Mouse (Mus musculus): ENCODE results near the gene Trim7. TPM values are rescaled to one million over a fixed set of nuclear protein-coding genes. Genes with fewer than 3 reads are reported as not detected.

Gene Trim7
- polyA plus RNA-seq, 1 experiment from 2014 or later = 4.8 TPM

DNA sequence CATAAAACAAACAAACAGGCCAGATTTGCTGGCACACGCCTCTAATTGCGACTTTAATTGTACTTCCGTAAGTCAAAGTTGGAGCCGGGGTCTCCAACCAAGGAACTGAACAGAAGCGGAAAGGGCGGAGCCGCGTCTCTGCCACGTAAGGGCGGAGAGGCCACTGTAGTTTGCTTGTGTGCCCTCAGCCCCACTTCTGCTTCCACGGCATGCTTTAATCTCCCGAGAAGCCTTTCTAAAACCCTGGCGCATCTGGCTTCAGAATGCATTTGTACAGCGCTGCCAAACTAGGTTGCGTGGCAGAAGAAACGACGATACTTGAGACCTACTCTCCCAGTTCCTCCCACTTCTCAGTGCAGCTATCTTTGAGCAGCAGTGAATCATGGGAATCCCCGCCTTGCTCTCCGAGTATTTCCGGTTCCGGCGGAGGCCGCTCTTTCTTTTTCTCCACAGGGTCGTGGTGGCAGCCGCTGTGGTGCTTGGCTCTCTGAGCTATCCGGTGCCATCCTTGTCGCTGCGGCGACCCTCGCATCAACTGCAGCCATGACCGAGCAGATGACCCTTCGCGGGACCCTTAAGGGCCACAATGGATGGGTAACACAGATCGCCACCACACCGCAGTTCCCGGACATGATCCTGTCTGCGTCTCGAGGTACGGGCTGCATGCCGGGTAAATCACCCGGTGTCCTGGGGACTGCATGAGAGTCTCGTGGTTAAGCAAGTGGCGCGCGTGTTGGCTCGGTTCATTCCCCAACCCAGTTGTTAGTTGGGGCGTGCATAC is 25.8 kb upstream of the Trim7 start, which contains the start of gene Rack1:
Rack1 (plus strand) TSS at position 412 of the 781 bp plus-strand sequence.
- ATAC-seq (ENCODE audit: low FRiP score, low TSS enrichment) = peak; percentile 90
- H3K9me3 ChIP-seq (ENCODE audit: low read length) = no peaks in the 10 kb centered on the region
- peak within 1 kb of the TSS; percentile 98 for H3K27ac ChIP-seq (ENCODE audit: low read length)
- under 1% methylated on average over 47 of the region's 47 CpGs for WGBS
- no peaks in the 10 kb centered on the region for H3K27me3 ChIP-seq (ENCODE audit: insufficient read depth, low read length)
- peaks cover 39% of the 10 kb centered on the region for H3K36me3 ChIP-seq (ENCODE audit: insufficient read depth, low read length)
- H3K4me2 ChIP-seq (replicated peaks; ENCODE audit: low read depth, low read length) = peak within 1 kb of the TSS; percentile 77
- H3K4me3 ChIP-seq (ENCODE audit: low read length) = peak within 1 kb of the TSS; percentile 97
- H3K4me1 ChIP-seq (ENCODE audit: insufficient read depth, low read length) = peaks cover 24% of the 10 kb centered on the region
- H3K9ac ChIP-seq (replicated peaks; ENCODE audit: low read length) = peak within 1 kb of the TSS; percentile 95

- WGBS = 69% methylated on average over 17 of the region's 17 CpGs
These were observed 23.8 kb upstream of the Trim7 start for GRCm38 (mm10) chr11:48801831-48802772.

GRCm38 (mm10) chr11:48803988-48804387 is 22.0 kb upstream of the Trim7 start:
- Histone ChIP-seq H3K4me2 (replicated peaks; ENCODE audit: low read depth, low read length) (no peak overlapping the region), H3K27me3 (ENCODE audit: insufficient read depth, low read length) (no peaks in the 10 kb centered on the region), H3K36me3 (ENCODE audit: insufficient read depth, low read length) (peaks cover 75% of the 10 kb centered on the region), H3K4me1 (ENCODE audit: insufficient read depth, low read length) (peaks cover 17% of the 10 kb centered on the region), H3K4me3 (ENCODE audit: low read length) (no peak overlapping the region), H3K9me3 (ENCODE audit: low read length) (no peaks in the 10 kb centered on the region), H3K9ac (replicated peaks; ENCODE audit: low read length) (no peak overlapping the region), H3K27ac (ENCODE audit: low read length) (no peak overlapping the region)
- ATAC-seq (ENCODE audit: low FRiP score, low TSS enrichment) = no peak
- 98% methylated on average over 2 of the region's 2 CpGs for WGBS

More at GRCm38 (mm10) chr11:48801831-48802772, 23.8 kb upstream of the Trim7 start:
- ATAC-seq (ENCODE audit: low FRiP score, low TSS enrichment) = no peak
- Histone ChIP-seq H3K27ac (ENCODE audit: low read length) (no peak overlapping the region), H3K4me2 (replicated peaks; ENCODE audit: low read depth, low read length) (peak overlapping the region; percentile 77), H3K4me3 (ENCODE audit: low read length) (peak overlapping the region; percentile 97), H3K36me3 (ENCODE audit: insufficient read depth, low read length) (peaks cover 57% of the 10 kb centered on the region), H3K9me3 (ENCODE audit: low read length) (no peaks in the 10 kb centered on the region), H3K4me1 (ENCODE audit: insufficient read depth, low read length) (peaks cover 24% of the 10 kb centered on the region), H3K9ac (replicated peaks; ENCODE audit: low read length) (peak overlapping the region; percentile 95), H3K27me3 (ENCODE audit: insufficient read depth, low read length) (no peaks in the 10 kb centered on the region)

GRCm38 (mm10) chr11:48804922-48805321 is 21.0 kb upstream of the Trim7 start:
- WGBS = 85% methylated on average over 2 of the region's 2 CpGs
- peaks cover 78% of the 10 kb centered on the region for H3K36me3 ChIP-seq (ENCODE audit: insufficient read depth, low read length)

GRCm38 (mm10) chr11:48806856-48807562 is 18.9 kb upstream of the Trim7 start:
- H3K9me3 ChIP-seq (ENCODE audit: low read length) = no peaks in the 10 kb centered on the region
- H3K36me3 ChIP-seq (ENCODE audit: insufficient read depth, low read length) = peaks cover 86% of the 10 kb centered on the region
- no peaks in the 10 kb centered on the region for H3K27me3 ChIP-seq (ENCODE audit: insufficient read depth, low read length)
- no peak overlapping the region for H3K4me3 ChIP-seq (ENCODE audit: low read length)
- H3K9ac ChIP-seq (replicated peaks; ENCODE audit: low read length) = no peak overlapping the region
- H3K27ac ChIP-seq (ENCODE audit: low read length) = 0 out of 2 replicates have a peak overlapping the region, but pooled peaks have one; percentile 12
- no peak overlapping the region for H3K4me2 ChIP-seq (replicated peaks; ENCODE audit: low read depth, low read length)
- WGBS = 67% methylated on average over 21 of the region's 21 CpGs
- H3K4me1 ChIP-seq (ENCODE audit: insufficient read depth, low read length) = peaks cover 9% of the 10 kb centered on the region
- ATAC-seq (ENCODE audit: low FRiP score, low TSS enrichment) = peak; percentile 44

More at GRCm38 (mm10) chr11:48804922-48805321, 21.0 kb upstream of the Trim7 start:
- no peak overlapping the region for H3K4me3 ChIP-seq (ENCODE audit: low read length)
- no peaks in the 10 kb centered on the region for H3K27me3 ChIP-seq (ENCODE audit: insufficient read depth, low read length)
- peaks cover 16% of the 10 kb centered on the region for H3K4me1 ChIP-seq (ENCODE audit: insufficient read depth, low read length)
- no peak overlapping the region for H3K9ac ChIP-seq (replicated peaks; ENCODE audit: low read length)
- no peak overlapping the region for H3K27ac ChIP-seq (ENCODE audit: low read length)
- H3K4me2 ChIP-seq (replicated peaks; ENCODE audit: low read depth, low read length) = no peak overlapping the region
- no peak for ATAC-seq (ENCODE audit: low FRiP score, low TSS enrichment)
- no peaks in the 10 kb centered on the region for H3K9me3 ChIP-seq (ENCODE audit: low read length)

- H3K27ac ChIP-seq (ENCODE audit: low read length) = no peak overlapping the region; the same call in 1 of the 2 replicates
- no peak overlapping the region for H3K9ac ChIP-seq (replicated peaks; ENCODE audit: low read length)
- H3K4me2 ChIP-seq (replicated peaks; ENCODE audit: low read depth, low read length) = no peak overlapping the region
- peaks cover 86% of the 10 kb centered on the region for H3K36me3 ChIP-seq (ENCODE audit: insufficient read depth, low read length)
- no peak overlapping the region for H3K4me3 ChIP-seq (ENCODE audit: low read length)
- peak; percentile 7; the same call in 1 of the 2 replicates for ATAC-seq (ENCODE audit: low FRiP score, low TSS enrichment)
- H3K4me1 ChIP-seq (ENCODE audit: insufficient read depth, low read length) = peaks cover 1% of the 10 kb centered on the region; the same call in 1 of the 2 replicates
- H3K27me3 ChIP-seq (ENCODE audit: insufficient read depth, low read length) = no peaks in the 10 kb centered on the region
- H3K9me3 ChIP-seq (ENCODE audit: low read length) = no peaks in the 10 kb centered on the region
- 59% methylated on average over 14 of the region's 14 CpGs for WGBS
These were observed 18.2 kb upstream of the Trim7 start for GRCm38 (mm10) chr11:48807563-48808303.

GRCm38 (mm10) chr11:48808304-48808646 is 17.7 kb upstream of the Trim7 start:
- Histone ChIP-seq H3K9ac (replicated peaks; ENCODE audit: low read length) (no peak overlapping the region), H3K36me3 (ENCODE audit: insufficient read depth, low read length) (peaks cover 85% of the 10 kb centered on the region), H3K27ac (ENCODE audit: low read length) (no peak overlapping the region; the same call in 1 of the 2 replicates), H3K9me3 (ENCODE audit: low read length) (no peaks in the 10 kb centered on the region), H3K4me2 (replicated peaks; ENCODE audit: low read depth, low read length) (no peak overlapping the region), H3K4me1 (ENCODE audit: insufficient read depth, low read length) (no peaks in the 10 kb centered on the region), H3K4me3 (ENCODE audit: low read length) (no peak overlapping the region), H3K27me3 (ENCODE audit: insufficient read depth, low read length) (no peaks in the 10 kb centered on the region)
- ATAC-seq (ENCODE audit: low FRiP score, low TSS enrichment) = no peak

GRCm38 (mm10) chr11:48808737-48809433 is 17.1 kb upstream of the Trim7 start:
- H3K4me3 ChIP-seq (ENCODE audit: low read length) = no peak overlapping the region
- H3K27me3 ChIP-seq (ENCODE audit: insufficient read depth, low read length) = no peaks in the 10 kb centered on the region
- no peaks in the 10 kb centered on the region for H3K4me1 ChIP-seq (ENCODE audit: insufficient read depth, low read length)
- H3K9ac ChIP-seq (replicated peaks; ENCODE audit: low read length) = no peak overlapping the region
- WGBS = 73% methylated on average over 16 of the region's 16 CpGs
- no peaks in the 10 kb centered on the region for H3K9me3 ChIP-seq (ENCODE audit: low read length)
- no peak overlapping the region for H3K4me2 ChIP-seq (replicated peaks; ENCODE audit: low read depth, low read length)
- no peak overlapping the region for H3K27ac ChIP-seq (ENCODE audit: low read length)
- ATAC-seq (ENCODE audit: low FRiP score, low TSS enrichment) = no peak
- H3K36me3 ChIP-seq (ENCODE audit: insufficient read depth, low read length) = peaks cover 79% of the 10 kb centered on the region

Measured in kidney, embryonic 16.5 days (tissue).